Mouse (Mus musculus): ENCODE measurements at regions not wholly inside any gene's neighbourhood (a gene's known extent, or its start where the extent isn't known, plus 50 kb on each side); places are given as distances from the start of the nearest gene placed in this dataset.

DNA sequence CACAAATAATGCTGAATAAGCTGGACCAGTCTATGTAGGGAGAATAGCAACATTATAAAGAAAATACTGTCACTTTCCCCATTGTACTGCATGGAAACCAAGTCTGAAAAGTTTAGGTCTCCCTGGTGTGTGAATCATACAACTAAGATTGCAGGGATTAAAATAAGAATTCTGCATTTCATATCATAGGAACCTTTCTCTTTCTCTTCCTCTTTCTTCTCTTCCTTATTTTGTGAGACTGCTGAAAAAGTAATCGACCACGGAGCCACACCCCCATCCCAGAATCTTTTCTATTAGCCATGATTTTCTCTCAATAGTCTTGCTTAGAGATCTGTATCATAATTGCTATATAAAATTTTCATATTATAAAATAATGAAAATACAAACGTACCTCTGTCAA, 118.4 kb upstream of the Paip1 start:
- no peak overlapping the region for H3K9ac ChIP-seq (ENCODE audit: low read length)
- 87% methylated on average over 3 of the region's 3 CpGs for WGBS
- no peak for ATAC-seq (replicated peaks; ENCODE audit: low FRiP score)

DNA sequence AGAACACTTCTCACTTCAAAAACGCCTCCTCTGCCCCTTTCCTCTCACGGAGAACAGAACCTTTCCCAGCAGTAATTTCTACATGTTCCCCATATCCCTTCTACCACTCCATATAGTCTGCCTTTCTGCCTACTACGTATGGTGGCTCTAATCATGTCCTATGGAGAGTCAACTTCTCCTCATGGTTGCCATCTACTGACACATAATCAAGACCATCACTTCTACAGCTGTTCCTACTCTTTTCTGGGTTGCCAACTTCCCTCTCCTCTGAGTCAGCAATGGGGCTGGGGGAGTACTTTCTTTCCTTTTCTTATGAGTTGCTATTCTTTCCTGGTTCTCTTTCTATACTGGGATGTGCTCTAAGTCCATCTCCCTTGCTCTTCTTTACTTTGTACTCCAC, 114.0 kb upstream of the Paip1 start:
- H3K9me3 ChIP-seq (ENCODE audit: control insufficient read depth, low read length): no peaks in the 10 kb centered on the region
- no peak overlapping the region for H3K4me2 ChIP-seq (ENCODE audit: low read depth, low read length, severe bottlenecking)
- no peaks in the 10 kb centered on the region for H3K27me3 ChIP-seq (ENCODE audit: control insufficient read depth, insufficient read depth, low read length)
- no peak for ATAC-seq (replicated peaks; ENCODE audit: low FRiP score)
- DNase-seq (ENCODE audit: low spot score): no peak
- WGBS: 81% methylated on average over 3 of the region's 3 CpGs
- no peaks in the 10 kb centered on the region for H3K4me1 ChIP-seq (replicated peaks; ENCODE audit: control insufficient read depth, insufficient read depth, low read length)
- no peak overlapping the region for H3K27ac ChIP-seq (ENCODE audit: low read depth, low read length)
- no peak overlapping the region for H3K4me3 ChIP-seq (ENCODE audit: low read depth, low read length)
- H3K36me3 ChIP-seq (ENCODE audit: control insufficient read depth, insufficient read depth, low read length): no peaks in the 10 kb centered on the region
- no peak overlapping the region for H3K9ac ChIP-seq (ENCODE audit: low read length)

More for the DNA sequence above, 118.4 kb upstream of the Paip1 start:
- Histone ChIP-seq H3K4me1 (replicated peaks; ENCODE audit: control insufficient read depth, insufficient read depth, low read length) (no peaks in the 10 kb centered on the region), H3K9me3 (ENCODE audit: control insufficient read depth, low read length) (no peaks in the 10 kb centered on the region), H3K36me3 (ENCODE audit: control insufficient read depth, insufficient read depth, low read length) (no peaks in the 10 kb centered on the region), H3K27me3 (ENCODE audit: control insufficient read depth, insufficient read depth, low read length) (no peaks in the 10 kb centered on the region), H3K4me2 (ENCODE audit: low read depth, low read length, severe bottlenecking) (no peak overlapping the region), H3K4me3 (ENCODE audit: low read depth, low read length) (no peak overlapping the region), H3K27ac (ENCODE audit: low read depth, low read length) (no peak overlapping the region)
- no peak for DNase-seq (ENCODE audit: low spot score)

DNA sequence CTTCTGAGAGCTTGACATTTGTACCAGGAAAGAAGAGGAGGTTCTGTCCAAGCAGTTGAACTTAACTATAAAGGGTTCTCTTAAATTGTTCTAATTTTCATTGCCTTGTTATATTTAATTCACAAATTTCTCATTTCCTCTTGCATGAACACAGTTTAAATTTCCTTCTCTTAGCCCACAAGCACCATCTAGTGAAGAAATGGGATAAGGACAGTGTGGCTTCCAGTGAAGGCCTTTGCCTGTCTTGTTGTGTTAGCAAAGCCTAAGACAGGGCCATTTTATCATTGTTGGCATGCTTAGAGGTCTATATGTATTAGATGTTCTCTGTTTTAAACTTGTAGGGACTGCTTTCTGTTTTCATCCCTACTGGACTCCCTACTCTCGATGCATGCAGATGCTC, 110.0 kb upstream of the Paip1 start:
- 88% methylated on average over 1 of the region's 1 CpGs for WGBS
- no peak overlapping the region for H3K4me2 ChIP-seq (ENCODE audit: low read depth, low read length, severe bottlenecking)
- H3K27ac ChIP-seq (ENCODE audit: low read depth, low read length): no peak overlapping the region
- no peak overlapping the region for H3K4me3 ChIP-seq (ENCODE audit: low read depth, low read length)
- no peaks in the 10 kb centered on the region for H3K36me3 ChIP-seq (ENCODE audit: control insufficient read depth, insufficient read depth, low read length)
- ATAC-seq (replicated peaks; ENCODE audit: low FRiP score) (no peak), DNase-seq (ENCODE audit: low spot score) (no peak)
- no peaks in the 10 kb centered on the region for H3K4me1 ChIP-seq (replicated peaks; ENCODE audit: control insufficient read depth, insufficient read depth, low read length)
- H3K9ac ChIP-seq (ENCODE audit: low read length): no peak overlapping the region
- no peaks in the 10 kb centered on the region for H3K27me3 ChIP-seq (ENCODE audit: control insufficient read depth, insufficient read depth, low read length)
- H3K9me3 ChIP-seq (ENCODE audit: control insufficient read depth, low read length): no peaks in the 10 kb centered on the region

DNA sequence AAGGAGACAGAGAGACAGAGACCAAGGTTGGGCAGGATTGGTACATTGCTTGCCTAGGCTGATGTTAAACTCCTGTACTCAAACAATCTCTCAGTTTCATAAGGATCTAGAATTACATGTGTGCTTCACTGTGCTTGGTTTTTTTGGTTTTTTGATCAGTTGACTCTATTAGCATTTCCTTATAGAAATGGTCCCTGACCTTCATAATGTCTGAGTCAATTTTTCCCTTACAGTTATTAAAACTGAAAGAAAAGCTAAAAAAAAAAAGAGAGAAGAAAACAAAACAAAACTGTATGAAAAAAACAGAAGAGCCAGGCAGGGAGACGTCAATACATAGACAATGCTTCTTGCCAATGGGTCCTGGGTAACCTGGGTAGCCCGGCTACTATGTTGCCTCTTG, 102.9 kb upstream of the Paip1 start:
- Histone ChIP-seq H3K36me3 (ENCODE audit: control insufficient read depth, insufficient read depth, low read length) (no peaks in the 10 kb centered on the region), H3K27ac (ENCODE audit: low read depth, low read length) (no peak overlapping the region), H3K9ac (ENCODE audit: low read length) (no peak overlapping the region), H3K4me3 (ENCODE audit: low read depth, low read length) (no peak overlapping the region), H3K4me1 (replicated peaks; ENCODE audit: control insufficient read depth, insufficient read depth, low read length) (no peaks in the 10 kb centered on the region), H3K9me3 (ENCODE audit: control insufficient read depth, low read length) (no peaks in the 10 kb centered on the region), H3K27me3 (ENCODE audit: control insufficient read depth, insufficient read depth, low read length) (no peaks in the 10 kb centered on the region), H3K4me2 (ENCODE audit: low read depth, low read length, severe bottlenecking) (no peak overlapping the region)
- ATAC-seq (replicated peaks; ENCODE audit: low FRiP score): no peak
- WGBS: 82% methylated on average over 2 of the region's 2 CpGs
- no peak for DNase-seq (ENCODE audit: low spot score)

DNA sequence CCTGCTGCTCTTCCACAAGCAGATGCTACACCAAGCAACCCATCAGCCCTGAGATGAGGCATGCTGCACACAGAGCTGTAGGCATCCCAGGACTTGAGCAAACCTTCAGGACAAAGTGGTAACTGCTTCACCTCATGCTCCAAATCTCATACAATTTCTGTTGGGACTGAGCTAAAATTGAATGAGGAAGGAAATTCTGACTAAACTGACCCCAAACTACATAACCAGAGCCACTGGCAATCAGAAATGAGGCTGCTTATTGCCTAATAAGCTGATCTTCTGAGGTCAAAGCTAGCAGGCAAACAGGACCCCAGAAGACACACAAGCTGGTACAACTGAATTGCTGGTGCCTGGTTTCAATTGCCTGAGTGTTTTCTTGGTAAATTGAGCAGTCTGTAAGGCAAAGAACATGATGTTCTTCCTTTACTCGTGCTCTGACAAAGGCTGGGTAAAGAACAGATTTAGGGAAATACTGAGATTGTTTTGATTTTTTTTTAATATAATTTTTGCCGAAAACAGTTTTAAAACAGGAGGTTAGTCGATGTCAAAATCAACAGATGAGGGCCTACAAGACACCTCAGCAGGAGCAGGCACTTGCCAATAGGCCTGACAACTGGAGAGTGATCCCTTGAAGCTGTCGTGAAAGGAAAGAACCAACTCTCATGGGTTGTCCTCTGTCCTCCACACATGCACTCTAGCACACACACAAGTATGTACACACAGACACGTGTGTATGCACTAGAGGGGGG, 101.3 kb upstream of the Paip1 start:
- H3K4me1 ChIP-seq (replicated peaks; ENCODE audit: control insufficient read depth, insufficient read depth, low read length): no peaks in the 10 kb centered on the region
- H3K9me3 ChIP-seq (ENCODE audit: control insufficient read depth, low read length): no peaks in the 10 kb centered on the region
- no peaks in the 10 kb centered on the region for H3K27me3 ChIP-seq (ENCODE audit: control insufficient read depth, insufficient read depth, low read length)
- no peak overlapping the region for H3K4me2 ChIP-seq (ENCODE audit: low read depth, low read length, severe bottlenecking)
- no peaks in the 10 kb centered on the region for H3K36me3 ChIP-seq (ENCODE audit: control insufficient read depth, insufficient read depth, low read length)
- ATAC-seq (replicated peaks; ENCODE audit: low FRiP score) (no peak), DNase-seq (ENCODE audit: low spot score) (no peak)
- H3K9ac ChIP-seq (ENCODE audit: low read length): no peak overlapping the region
- H3K27ac ChIP-seq (ENCODE audit: low read depth, low read length): no peak overlapping the region
- H3K4me3 ChIP-seq (ENCODE audit: low read depth, low read length): no peak overlapping the region
- 81% methylated on average over 5 of the region's 5 CpGs for whole genome bisulfite sequencing

DNA sequence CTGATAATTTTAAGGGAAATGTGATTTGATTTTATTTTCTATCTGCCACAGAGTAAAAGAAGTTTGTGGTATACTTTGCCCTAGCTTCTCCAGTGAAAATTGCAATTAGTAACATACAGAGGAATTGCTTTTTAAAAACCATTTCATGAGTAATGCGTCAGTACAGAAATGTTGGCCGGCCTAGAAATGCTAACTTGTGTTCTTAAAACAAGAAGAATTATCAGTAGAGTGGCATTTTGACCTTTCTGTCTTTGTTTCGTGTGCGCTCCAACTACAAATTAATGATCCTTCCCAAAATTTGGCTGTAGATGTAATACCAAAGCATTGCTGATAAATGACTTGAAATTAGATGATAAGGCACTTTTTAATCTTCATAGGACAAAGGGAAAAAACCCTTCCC, 99.7 kb upstream of the Paip1 start:
- H3K27me3 ChIP-seq (ENCODE audit: control insufficient read depth, insufficient read depth, low read length): no peaks in the 10 kb centered on the region
- no peaks in the 10 kb centered on the region for H3K36me3 ChIP-seq (ENCODE audit: control insufficient read depth, insufficient read depth, low read length)
- no peaks in the 10 kb centered on the region for H3K9me3 ChIP-seq (ENCODE audit: control insufficient read depth, low read length)
- no peak overlapping the region for H3K4me3 ChIP-seq (ENCODE audit: low read depth, low read length)
- no peak overlapping the region for H3K27ac ChIP-seq (ENCODE audit: low read depth, low read length)
- H3K4me2 ChIP-seq (ENCODE audit: low read depth, low read length, severe bottlenecking): no peak overlapping the region
- ATAC-seq (replicated peaks; ENCODE audit: low FRiP score) (no peak), DNase-seq (ENCODE audit: low spot score) (no peak)
- 94% methylated on average over 4 of the region's 4 CpGs for WGBS
- no peak overlapping the region for H3K9ac ChIP-seq (ENCODE audit: low read length)
- no peaks in the 10 kb centered on the region for H3K4me1 ChIP-seq (replicated peaks; ENCODE audit: control insufficient read depth, insufficient read depth, low read length)

DNA sequence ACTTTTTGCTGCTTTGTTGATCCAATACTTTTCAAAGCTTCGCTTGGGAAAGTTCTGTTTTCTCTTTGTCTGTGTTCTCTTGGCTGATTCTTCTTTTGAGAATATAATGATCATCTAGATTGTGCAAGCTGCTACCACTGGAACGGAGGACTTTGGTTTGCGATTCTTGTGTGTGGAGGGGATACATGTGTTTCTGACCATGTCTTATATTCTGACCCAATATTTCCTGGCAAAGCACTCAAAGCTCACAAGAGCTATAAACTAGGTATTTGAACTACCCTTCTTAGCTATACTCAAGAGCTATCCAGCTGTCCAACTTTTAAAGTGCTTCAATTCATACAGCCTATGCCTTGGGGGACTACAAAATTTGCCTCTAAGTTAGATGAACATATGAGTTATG, 96.6 kb upstream of the Paip1 start:
- H3K9me3 ChIP-seq (ENCODE audit: control insufficient read depth, low read length): no peaks in the 10 kb centered on the region
- 95% methylated on average over 3 of the region's 3 CpGs for WGBS
- ATAC-seq (replicated peaks; ENCODE audit: low FRiP score) (no peak), DNase-seq (ENCODE audit: low spot score) (no peak)
- H3K27ac ChIP-seq (ENCODE audit: low read depth, low read length): no peak overlapping the region
- no peak overlapping the region for H3K4me3 ChIP-seq (ENCODE audit: low read depth, low read length)
- no peak overlapping the region for H3K9ac ChIP-seq (ENCODE audit: low read length)
- H3K36me3 ChIP-seq (ENCODE audit: control insufficient read depth, insufficient read depth, low read length): no peaks in the 10 kb centered on the region; the same call in 1 of the 2 replicates
- H3K4me2 ChIP-seq (ENCODE audit: low read depth, low read length, severe bottlenecking): no peak overlapping the region
- no peaks in the 10 kb centered on the region for H3K27me3 ChIP-seq (ENCODE audit: control insufficient read depth, insufficient read depth, low read length)
- no peaks in the 10 kb centered on the region for H3K4me1 ChIP-seq (replicated peaks; ENCODE audit: control insufficient read depth, insufficient read depth, low read length)

DNA sequence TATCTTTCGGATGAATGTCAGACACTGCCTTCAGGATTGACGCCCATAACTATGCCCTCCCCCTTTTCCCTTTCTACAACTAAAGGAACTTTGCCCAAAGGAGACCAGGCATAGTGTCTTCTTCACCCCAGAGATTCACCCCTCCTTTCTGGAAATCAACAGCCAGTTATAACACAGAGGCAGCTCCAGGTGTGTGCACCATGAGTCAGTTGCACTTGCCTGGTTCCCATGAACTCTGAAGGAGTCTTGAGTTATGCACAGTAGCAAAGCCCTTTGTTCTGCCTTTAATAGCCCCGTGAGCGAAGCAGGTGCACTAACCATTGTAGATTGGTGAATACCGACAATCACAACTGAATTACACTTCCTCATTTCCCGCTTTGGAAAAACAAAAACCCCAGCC, 94.5 kb upstream of the Paip1 start:
- Histone ChIP-seq H3K4me1 (replicated peaks; ENCODE audit: control insufficient read depth, insufficient read depth, low read length) (no peaks in the 10 kb centered on the region), H3K36me3 (ENCODE audit: control insufficient read depth, insufficient read depth, low read length) (no peaks in the 10 kb centered on the region; the same call in 1 of the 2 replicates), H3K4me3 (ENCODE audit: low read depth, low read length) (no peak overlapping the region), H3K27ac (ENCODE audit: low read depth, low read length) (no peak overlapping the region), H3K27me3 (ENCODE audit: control insufficient read depth, insufficient read depth, low read length) (no peaks in the 10 kb centered on the region), H3K9ac (ENCODE audit: low read length) (no peak overlapping the region), H3K9me3 (ENCODE audit: control insufficient read depth, low read length) (no peaks in the 10 kb centered on the region), H3K4me2 (ENCODE audit: low read depth, low read length, severe bottlenecking) (no peak overlapping the region)
- ATAC-seq (replicated peaks; ENCODE audit: low FRiP score) (0 out of 2 replicates have a peak, but pooled peaks have one; percentile 5), DNase-seq (ENCODE audit: low spot score) (no peak)
- WGBS: 82% methylated on average over 6 of the region's 6 CpGs

DNA sequence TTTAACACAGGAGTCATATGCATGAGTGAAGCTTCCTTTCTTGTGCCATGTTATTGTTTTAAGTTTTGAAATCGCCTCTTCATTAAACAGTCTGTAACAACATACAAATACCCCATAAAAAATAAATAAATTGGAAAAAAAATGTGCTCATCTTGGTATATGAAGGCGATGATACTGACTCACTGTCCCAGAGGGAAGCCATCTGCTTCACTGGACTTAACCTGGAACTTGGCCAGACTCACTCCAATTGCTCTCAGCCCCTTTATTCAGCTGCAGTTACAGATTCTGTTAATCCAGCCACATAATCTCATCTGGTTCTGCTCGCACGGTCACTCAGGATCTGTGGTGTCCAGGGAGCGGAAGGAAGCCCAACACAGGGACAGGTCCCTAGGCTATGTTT, 90.5 kb upstream of the Paip1 start:
- 93% methylated on average over 5 of the region's 5 CpGs for WGBS
- Histone ChIP-seq H3K4me3 (ENCODE audit: low read depth, low read length) (no peak overlapping the region), H3K27ac (ENCODE audit: low read depth, low read length) (no peak overlapping the region), H3K9ac (ENCODE audit: low read length) (no peak overlapping the region), H3K36me3 (ENCODE audit: control insufficient read depth, insufficient read depth, low read length) (no peaks in the 10 kb centered on the region; the same call in 1 of the 2 replicates), H3K9me3 (ENCODE audit: control insufficient read depth, low read length) (no peaks in the 10 kb centered on the region), H3K27me3 (ENCODE audit: control insufficient read depth, insufficient read depth, low read length) (no peaks in the 10 kb centered on the region), H3K4me1 (replicated peaks; ENCODE audit: control insufficient read depth, insufficient read depth, low read length) (no peaks in the 10 kb centered on the region), H3K4me2 (ENCODE audit: low read depth, low read length, severe bottlenecking) (no peak overlapping the region)
- no peak for ATAC-seq (replicated peaks; ENCODE audit: low FRiP score)
- no peak for DNase-seq (ENCODE audit: low spot score)
